Mouse (Mus musculus) midbrain, embryonic 16.5 days (tissue): Measurements from ENCODE around the gene Hapln2. TPM values are rescaled to one million over a fixed set of nuclear protein-coding genes. Genes with fewer than 3 reads are reported as not detected.
A peak's percentile ranks its signal among the peaks of the same experiment; 100 is the strongest.

ENCODE experiments used
- ATAC-seq: fragments of 200-750 bp; cut with Nextera tagmentation; 2 replicates; pipeline ENCODE4 v1.8.0; 2017; ENCODE audit warnings: moderate TSS enrichment
- H3K27ac ChIP-seq: fragments of 300-500 bp; sonication (generic); 2 replicates; pipeline ENCODE4 v1.5.1; 2014; ENCODE audit warnings: mild to moderate bottlenecking, low read length, mixed read lengths
- H3K27me3 ChIP-seq: fragments of 300-500 bp; sonication (generic); 2 replicates; pipeline ENCODE4 v1.6.1; 2014; ENCODE audit warnings: low read depth, low read length, mixed read lengths; ENCODE audit not compliant: control insufficient read depth, insufficient read depth
- H3K36me3 ChIP-seq: fragments of 300-500 bp; sonication (generic); 2 replicates; pipeline ENCODE4 v1.6.1; 2014; ENCODE audit warnings: mild to moderate bottlenecking, low read length, moderate library complexity, mixed read lengths; ENCODE audit not compliant: control insufficient read depth, insufficient read depth
- H3K4me1 ChIP-seq: fragments of 300-500 bp; sonication (generic); 2 replicates; pipeline ENCODE4 v1.6.1; 2014; ENCODE audit warnings: mild to moderate bottlenecking, low read length, mixed read lengths; ENCODE audit not compliant: control insufficient read depth, insufficient read depth
- H3K4me2 ChIP-seq: fragments of 300-500 bp; sonication (generic); 2 replicates; pipeline ENCODE4 v1.6.1; 2014; ENCODE audit warnings: mild to moderate bottlenecking, low read length, mixed read lengths
- H3K4me3 ChIP-seq: fragments of 300-500 bp; sonication (generic); 2 replicates; pipeline ENCODE4 v1.5.1; 2014; ENCODE audit warnings: low read depth, mild to moderate bottlenecking, low read length, moderate library complexity, mixed read lengths
- H3K9ac ChIP-seq: fragments of 300-500 bp; sonication (generic); 2 replicates; pipeline ENCODE4 v1.6.1; 2014; ENCODE audit warnings: low read depth, low read length, mixed read lengths
- H3K9me3 ChIP-seq: fragments of 300-500 bp; sonication (generic); replicated peaks from 2 replicates; pipeline ENCODE4 v1.6.1; 2014; ENCODE audit warnings: mild to moderate bottlenecking, low read length, mixed read lengths; ENCODE audit not compliant: control insufficient read depth, poor library complexity, severe bottlenecking
- WGBS: fragments of 180-500 bp; shearing (Covaris S2); extraction: QIAGEN DNeasy Blood & Tissue Kit; methylation state at CpG from one replicate; pipeline ENCODE4 v1.1.7; 2014; 5-methylcytosine and 5-hydroxymethylcytosine counted together
- polyA plus RNA-seq: library from polyadenylated mRNA; unstranded; fragments of >200 nt; fragmentation: Nextera tagmentation; extraction: Ambion mirVana; gene quantifications from 2 replicates; pipeline ENCODE4 v1.2.1, GENCODE M21; 2015

Hapln2 gene
- polyA plus RNA-seq, 1 experiment from 2014 or later: 0.74 TPM

DNA sequence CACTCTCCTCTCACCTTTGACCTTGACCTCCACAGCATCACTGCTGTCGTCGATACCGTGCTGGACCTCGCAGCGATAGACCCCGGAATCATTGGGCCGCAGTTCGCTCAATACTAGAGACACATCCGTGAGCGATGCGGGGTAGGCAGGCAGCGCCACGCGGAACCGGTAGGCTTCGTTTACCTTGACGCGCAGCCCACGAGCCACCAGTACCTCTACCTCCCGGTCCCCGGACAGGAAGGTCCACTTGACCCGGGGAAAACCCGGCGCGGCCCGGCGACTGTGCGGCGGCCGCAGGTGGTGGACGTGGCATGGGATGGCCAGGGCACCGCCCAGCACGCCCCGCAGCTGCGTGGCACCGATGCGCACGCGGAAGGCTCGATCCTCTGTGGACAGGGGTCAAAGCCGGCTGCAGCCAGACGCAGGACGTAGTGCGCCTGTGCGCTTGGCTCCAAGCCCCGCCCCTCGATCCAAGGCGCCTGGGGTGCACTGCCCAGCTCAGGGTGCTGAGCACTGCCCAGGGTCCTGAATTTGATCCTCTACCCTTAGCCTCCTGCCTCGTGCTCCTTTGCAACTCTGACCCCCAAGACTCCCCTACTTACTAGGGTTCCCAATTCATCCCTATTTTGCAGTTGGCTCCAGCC, 30.3 kb downstream of the Hapln2 start:
- H3K9ac ChIP-seq: peak overlapping the region; percentile 64
- H3K4me1 ChIP-seq: peaks cover 28% of the 10 kb centered on the region
- 1% methylated on average over 49 of the region's 49 CpGs for WGBS
- no peaks in the 10 kb centered on the region for H3K36me3 ChIP-seq
- peak overlapping the region; percentile 46 for H3K4me3 ChIP-seq
- H3K27me3 ChIP-seq: peaks cover 87% of the 10 kb centered on the region
- H3K4me2 ChIP-seq: peak overlapping the region; percentile 87
- H3K27ac ChIP-seq: no peak overlapping the region
- H3K9me3 ChIP-seq: no peaks in the 10 kb centered on the region
- no peak for ATAC-seq

DNA sequence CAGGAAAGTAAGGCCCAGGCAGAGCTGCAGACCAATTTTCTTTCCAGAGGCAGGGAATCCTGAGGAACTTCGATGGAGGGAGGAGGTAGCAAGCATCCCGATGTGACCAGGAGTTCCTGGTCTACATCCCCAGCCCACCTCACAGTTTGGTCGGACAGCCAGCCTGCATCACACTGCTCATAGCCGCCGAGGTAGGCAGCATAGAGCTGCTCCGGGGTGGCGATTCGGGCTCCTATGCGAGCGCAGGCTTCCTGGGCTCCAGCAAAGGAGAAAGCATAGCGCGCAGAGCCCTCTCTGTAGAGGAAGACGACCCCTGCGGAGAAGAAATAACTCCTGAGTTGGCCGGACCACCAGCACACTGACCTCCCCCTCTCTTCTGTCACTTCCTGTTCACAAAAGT, 31.0 kb downstream of the Hapln2 start:
- peak overlapping the region; percentile 46 for H3K4me3 ChIP-seq
- 2% methylated on average over 15 of the region's 15 CpGs for WGBS
- peaks cover 26% of the 10 kb centered on the region for H3K4me1 ChIP-seq
- no peaks in the 10 kb centered on the region for H3K36me3 ChIP-seq
- ATAC-seq: no peak
- no peak overlapping the region for H3K9ac ChIP-seq
- H3K27me3 ChIP-seq: peaks cover 82% of the 10 kb centered on the region
- peak overlapping the region; percentile 87 for H3K4me2 ChIP-seq
- no peak overlapping the region for H3K27ac ChIP-seq
- H3K9me3 ChIP-seq: no peaks in the 10 kb centered on the region

DNA sequence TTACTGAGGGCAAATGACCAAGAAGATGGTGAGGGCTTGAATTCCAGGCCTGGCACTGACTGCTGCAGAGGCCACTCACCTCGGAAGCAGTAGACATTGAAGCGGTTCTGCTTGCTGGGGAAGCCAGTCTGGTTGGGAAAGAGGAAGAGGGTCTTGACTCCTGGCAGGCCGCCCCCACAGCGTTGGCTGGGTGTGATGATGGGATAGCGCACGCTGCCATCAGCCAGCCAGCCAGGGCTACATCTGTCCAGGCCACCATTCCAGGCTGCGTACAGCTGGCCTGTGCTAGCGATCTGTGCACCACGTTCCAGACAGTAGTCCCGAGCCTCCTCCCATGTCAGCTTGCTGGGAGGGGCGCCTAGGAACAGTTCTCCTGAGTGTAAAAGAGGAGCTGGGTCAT, 32.1 kb downstream of the Hapln2 start:
- Histone ChIP-seq H3K4me1 (peaks cover 21% of the 10 kb centered on the region), H3K4me3 (no peak overlapping the region), H3K9ac (no peak overlapping the region), H3K36me3 (no peaks in the 10 kb centered on the region), H3K27me3 (peaks cover 72% of the 10 kb centered on the region), H3K4me2 (no peak overlapping the region), H3K27ac (no peak overlapping the region), H3K9me3 (no peaks in the 10 kb centered on the region)
- no peak for ATAC-seq
- WGBS: 25% methylated on average over 11 of the region's 11 CpGs

DNA sequence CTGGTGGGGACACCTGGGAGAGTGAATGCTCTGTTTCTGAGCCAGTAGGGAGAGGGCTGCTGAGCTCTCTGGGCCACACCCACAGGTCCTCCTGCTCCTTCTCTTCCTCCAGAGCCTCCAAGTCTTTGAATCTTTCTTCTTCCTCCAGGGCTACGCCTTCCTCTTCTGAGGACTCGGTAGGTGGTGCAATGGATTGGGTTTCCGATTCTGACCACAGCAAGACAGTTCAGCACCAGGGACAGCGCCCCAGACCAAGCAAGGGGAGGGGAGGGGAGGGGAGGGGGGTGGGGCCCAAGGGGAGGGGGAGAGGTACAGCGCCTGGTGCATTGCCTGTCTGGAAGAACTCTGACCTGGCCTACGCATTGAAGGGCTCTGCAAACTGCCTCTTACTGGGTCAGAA, 33.9 kb downstream of the Hapln2 start:
- no peaks in the 10 kb centered on the region for H3K36me3 ChIP-seq
- H3K4me2 ChIP-seq: no peak overlapping the region
- H3K4me3 ChIP-seq: no peak overlapping the region
- no peak overlapping the region for H3K27ac ChIP-seq
- no peak overlapping the region for H3K9ac ChIP-seq
- peaks cover 9% of the 10 kb centered on the region for H3K4me1 ChIP-seq
- H3K9me3 ChIP-seq: no peaks in the 10 kb centered on the region
- 3% methylated on average over 6 of the region's 6 CpGs for WGBS
- ATAC-seq: no peak
- H3K27me3 ChIP-seq: peaks cover 55% of the 10 kb centered on the region

DNA sequence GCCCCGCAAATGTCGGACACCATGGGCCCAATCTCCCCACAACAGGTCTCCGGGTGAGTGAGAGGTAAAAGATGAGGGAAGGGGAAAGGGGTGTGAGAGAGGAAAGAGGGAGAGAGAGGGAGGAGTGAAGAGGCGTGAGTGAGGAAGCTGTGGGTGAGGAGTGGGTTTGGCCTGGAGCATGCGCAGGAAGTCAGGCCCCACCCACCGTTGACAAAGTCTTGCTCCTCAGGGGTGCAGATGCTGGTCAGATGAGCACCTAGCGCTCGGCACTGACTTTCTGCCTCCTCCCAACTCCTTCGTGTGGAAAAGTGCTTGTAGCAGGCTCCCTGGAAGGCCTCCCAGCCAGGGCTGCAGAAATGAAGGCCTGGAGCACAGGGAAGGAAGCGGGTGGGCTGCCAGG, 37.4 kb downstream of the Hapln2 start:
- 38% methylated on average over 10 of the region's 10 CpGs for WGBS

DNA sequence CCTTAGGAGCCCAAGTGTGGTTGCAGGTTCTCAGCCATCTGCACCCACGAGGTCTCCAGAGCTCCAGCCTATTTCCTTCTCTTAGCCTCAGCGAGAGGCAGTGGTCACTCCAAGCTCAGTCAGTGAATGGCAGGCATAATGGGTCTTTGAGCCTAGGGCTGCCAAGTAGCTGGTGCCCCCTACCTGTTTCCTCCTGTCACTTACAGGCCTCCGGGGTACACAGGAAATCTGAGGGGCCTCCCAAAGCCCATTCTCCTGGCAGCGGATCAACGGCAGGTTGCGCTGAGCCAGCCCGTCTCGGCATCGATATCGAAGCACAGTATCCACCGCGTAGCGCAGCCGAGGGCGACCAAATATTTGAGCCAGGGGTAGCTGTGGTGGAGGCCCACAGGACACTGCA, 39.3 kb downstream of the Hapln2 start:
- H3K9me3 ChIP-seq: no peaks in the 10 kb centered on the region
- peak overlapping the region; percentile 24 for H3K27ac ChIP-seq
- peak overlapping the region; percentile 32 for H3K4me3 ChIP-seq
- ATAC-seq: peak; percentile 16
- H3K4me2 ChIP-seq: peak overlapping the region; percentile 51
- peak overlapping the region; percentile 33 for H3K9ac ChIP-seq
- H3K27me3 ChIP-seq: peaks cover 8% of the 10 kb centered on the region
- WGBS: 9% methylated on average over 15 of the region's 15 CpGs
- H3K36me3 ChIP-seq: no peaks in the 10 kb centered on the region
- H3K4me1 ChIP-seq: peaks cover 16% of the 10 kb centered on the region

More for the DNA sequence above, 37.4 kb downstream of the Hapln2 start:
- no peaks in the 10 kb centered on the region for H3K36me3 ChIP-seq
- peaks cover 15% of the 10 kb centered on the region for H3K4me1 ChIP-seq
- H3K4me3 ChIP-seq: no peak overlapping the region
- no peak overlapping the region for H3K9ac ChIP-seq
- no peak for ATAC-seq
- H3K27me3 ChIP-seq: peaks cover 22% of the 10 kb centered on the region
- no peaks in the 10 kb centered on the region for H3K9me3 ChIP-seq
- no peak overlapping the region for H3K4me2 ChIP-seq
- H3K27ac ChIP-seq: no peak overlapping the region

DNA sequence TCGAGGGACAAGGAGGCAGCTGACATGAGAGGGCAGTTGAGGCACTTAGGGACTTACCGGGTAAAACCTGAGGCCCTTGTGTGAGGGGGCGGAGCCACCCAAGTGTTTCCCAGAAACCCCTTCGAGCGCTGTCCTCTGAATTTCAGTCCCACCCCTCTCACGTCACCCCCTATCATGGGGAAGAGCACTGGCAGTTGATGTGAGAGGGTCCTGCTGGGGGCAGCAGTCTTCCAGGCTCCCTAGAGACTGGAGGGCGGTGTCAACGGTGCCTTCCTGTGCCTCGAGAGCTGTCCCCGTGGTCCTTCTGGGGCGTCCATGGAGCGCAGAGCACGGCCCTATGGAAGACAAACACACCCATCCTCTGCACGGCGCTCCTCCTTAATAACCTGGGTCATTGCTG, 39.8 kb downstream of the Hapln2 start:
- peaks cover 4% of the 10 kb centered on the region; the same call in 1 of the 2 replicates for H3K27me3 ChIP-seq
- peak overlapping the region; percentile 32 for H3K4me3 ChIP-seq
- peak; percentile 79 for ATAC-seq
- H3K9ac ChIP-seq: peak overlapping the region; percentile 49
- under 1% methylated on average over 15 of the region's 15 CpGs for WGBS
- H3K4me2 ChIP-seq: peak overlapping the region; percentile 51
- H3K27ac ChIP-seq: peak overlapping the region; percentile 24
- no peaks in the 10 kb centered on the region for H3K9me3 ChIP-seq
- no peaks in the 10 kb centered on the region for H3K36me3 ChIP-seq
- H3K4me1 ChIP-seq: peaks cover 19% of the 10 kb centered on the region

DNA sequence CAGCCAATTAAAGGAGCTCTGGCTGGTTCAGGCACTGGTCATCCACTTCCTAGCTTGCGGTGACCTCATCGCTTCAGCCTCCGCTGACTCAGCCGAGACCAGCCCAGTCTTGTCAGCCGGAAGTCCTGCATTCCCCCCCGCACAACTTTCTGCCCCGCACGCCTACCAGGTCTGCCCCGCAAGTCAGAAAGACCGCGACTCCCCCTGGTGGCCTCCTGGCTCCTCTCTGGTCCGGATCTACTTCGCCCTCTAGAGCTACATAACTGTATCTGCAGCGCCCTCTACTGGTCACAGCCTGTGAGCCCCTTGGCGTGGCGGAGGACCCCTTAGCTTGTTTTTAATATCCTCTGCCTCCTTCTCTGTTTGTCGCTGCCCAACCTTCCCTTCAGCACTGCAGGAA, 40.5 kb downstream of the Hapln2 start:
- H3K4me2 ChIP-seq: peak overlapping the region; percentile 51
- peak overlapping the region; percentile 49; the same call in 1 of the 2 replicates for H3K9ac ChIP-seq
- no peaks in the 10 kb centered on the region for H3K36me3 ChIP-seq
- WGBS: 0% methylated on average over 17 of the region's 17 CpGs
- H3K27ac ChIP-seq: peak overlapping the region; percentile 24
- peaks cover 23% of the 10 kb centered on the region for H3K4me1 ChIP-seq
- ATAC-seq: peak; percentile 79
- peaks cover 2% of the 10 kb centered on the region; the same call in 1 of the 2 replicates for H3K27me3 ChIP-seq
- peak overlapping the region; percentile 32 for H3K4me3 ChIP-seq
- no peaks in the 10 kb centered on the region for H3K9me3 ChIP-seq

DNA sequence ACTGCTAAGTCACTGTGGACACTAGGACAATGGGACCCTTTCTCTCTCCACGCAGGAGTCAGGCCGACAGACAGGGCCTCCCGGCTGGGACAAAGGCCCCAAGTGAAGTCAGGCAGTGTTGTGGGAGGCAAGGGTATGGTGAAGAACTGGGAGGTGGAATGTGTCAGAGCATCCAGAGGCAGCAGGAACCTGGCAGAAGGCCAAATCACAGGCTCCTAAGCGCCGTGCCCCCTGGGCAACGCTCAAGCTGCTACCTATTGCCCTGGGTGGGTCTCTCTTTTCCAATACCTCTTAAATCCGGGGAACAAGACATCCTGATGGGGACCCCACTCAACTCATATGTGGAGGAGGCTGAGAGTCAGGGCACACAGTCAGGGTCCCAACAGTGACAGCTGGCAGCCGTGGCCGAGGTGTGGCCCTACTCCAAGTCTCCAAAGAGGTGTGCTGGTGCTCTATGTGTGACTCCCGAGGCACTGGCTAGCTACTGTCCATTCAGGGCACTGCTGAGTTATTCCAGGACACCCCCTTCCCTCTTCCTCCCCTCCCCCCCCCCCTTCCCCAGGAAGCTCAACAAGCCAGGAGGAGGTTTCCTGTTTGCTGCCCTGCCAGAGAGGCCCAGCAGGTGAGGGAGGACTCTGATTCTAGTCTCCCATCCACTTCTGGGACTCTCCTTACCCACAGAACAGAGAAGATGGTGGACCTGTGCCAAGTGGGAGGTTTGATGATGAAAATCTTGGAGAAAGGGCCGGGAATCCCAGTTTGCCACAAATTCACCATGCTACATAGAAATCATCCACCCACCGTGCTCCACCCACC, 41.7 kb downstream of the Hapln2 start:
- Histone ChIP-seq H3K36me3 (no peaks in the 10 kb centered on the region), H3K27me3 (peaks cover 2% of the 10 kb centered on the region; the same call in 1 of the 2 replicates), H3K27ac (no peak overlapping the region), H3K4me3 (no peak overlapping the region), H3K4me2 (no peak overlapping the region), H3K4me1 (peaks cover 23% of the 10 kb centered on the region), H3K9me3 (no peaks in the 10 kb centered on the region), H3K9ac (no peak overlapping the region)
- 24% methylated on average over 12 of the region's 12 CpGs for WGBS
- no peak for ATAC-seq
